Mouse (Mus musculus): ENCODE measurements around the gene Gjc1.

GRCm38 (mm10) chr11:102820432-102820831 is 932 bp upstream of the Gjc1 start:
- TF ChIP-seq EP300 (IDR thresholded peaks at IDR 0.05; ENCODE audit: insufficient read depth, low read depth, low read length), result no peak
- no peak for TF ChIP-seq CTCF (IDR thresholded peaks at IDR 0.05)
